Mouse (Mus musculus) lung, adult 2 months (tissue): ENCODE measurements around the gene Ifna7.

Source experiments
- CTCF ChIP-seq: fragments of 200-500 bp; IDR thresholded peaks from 2 replicates; pipeline ENCODE4 v1.5.1; 2011; ENCODE audit warnings: mild to moderate bottlenecking, low read length, control low read depth; ENCODE audit not compliant: insufficient read depth
- POLR2A ChIP-seq: fragments of 200-500 bp; IDR thresholded peaks from 2 replicates; pipeline ENCODE4 v1.6.1; 2011; ENCODE audit warnings: low read depth, mild to moderate bottlenecking, control low read depth, low read length, borderline replicate concordance; ENCODE audit errors: extremely low read depth

DNA sequence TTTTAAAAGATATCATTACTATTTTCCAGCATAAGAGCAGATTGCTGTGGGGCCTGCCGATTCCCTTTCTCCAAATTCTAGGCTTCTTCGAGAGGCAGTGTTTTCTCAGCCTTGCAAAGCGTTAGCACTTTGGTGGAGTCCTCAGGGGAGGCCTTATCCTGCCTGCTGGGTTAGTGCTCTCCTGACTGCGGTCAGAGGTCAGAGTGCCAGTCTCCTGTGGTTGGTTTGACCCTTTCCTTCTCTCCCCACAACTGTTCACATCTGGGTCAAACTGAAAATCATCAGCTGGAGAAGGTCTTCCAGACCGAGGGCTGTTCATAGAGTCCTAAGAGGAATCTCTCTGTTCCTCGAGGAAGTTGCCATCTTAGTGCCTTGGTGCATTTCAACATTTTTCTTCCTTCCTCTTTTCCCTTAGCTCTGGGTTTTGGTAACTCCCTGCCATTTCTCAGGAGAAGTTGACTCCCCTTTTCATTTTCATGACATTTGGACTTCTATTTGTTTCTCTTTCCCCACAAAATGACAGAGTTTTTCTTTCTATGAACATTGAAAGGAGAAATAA is 49.1 kb downstream of the Ifna7 start:
- TF ChIP-seq CTCF: no peak
- TF ChIP-seq POLR2A: no peak
